Mouse (Mus musculus) R1 (cell line): Measurements from ENCODE around the gene Atrn.

Source experiments
- DNase-seq: peaks from one replicate; pipeline ENCODE4 v3.0.0-alpha.2; 2018; ENCODE audit warnings: low read depth, low spot score

Atrn gene

DNA sequence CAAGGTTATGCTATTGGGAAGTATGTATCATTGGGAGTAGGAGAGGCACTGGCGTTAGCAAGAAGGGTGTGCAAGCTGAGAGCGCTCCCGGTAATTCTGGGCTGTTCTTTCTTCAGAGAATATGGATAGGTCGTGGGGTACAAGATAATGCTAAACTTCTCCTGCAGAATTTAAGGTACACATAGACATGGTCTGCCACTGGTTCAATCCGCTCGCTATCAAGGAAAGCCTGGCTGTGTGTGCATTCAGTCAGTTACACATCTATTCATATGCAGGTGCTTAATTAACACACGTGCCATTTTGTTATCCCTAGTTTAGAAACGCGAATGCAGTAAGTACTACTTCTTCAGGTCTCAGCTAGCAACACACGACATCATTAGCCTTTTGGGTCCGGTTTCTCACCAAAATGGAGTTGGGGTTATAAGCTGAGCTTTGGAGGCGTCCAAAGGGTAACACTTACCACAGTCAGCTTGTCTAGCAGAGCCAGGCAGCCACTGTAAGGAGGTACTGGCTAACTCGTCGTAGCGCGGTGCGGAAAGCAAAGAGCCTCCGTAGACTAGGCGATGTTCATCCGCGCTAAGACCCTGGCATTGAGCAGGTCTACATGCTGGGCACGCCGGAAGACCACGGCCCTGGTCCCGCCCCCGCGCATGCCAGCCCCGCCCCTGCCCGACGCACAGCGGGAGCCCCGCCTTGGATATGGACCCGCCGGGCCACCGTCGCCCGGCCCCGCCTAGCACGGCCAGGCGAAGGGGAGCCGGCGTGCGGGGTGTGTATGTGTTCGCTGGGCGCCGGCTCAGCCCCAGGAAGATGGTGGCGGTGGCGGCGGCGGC, at the start of gene Atrn, which contains the start of gene 4930402H24Rik:
Gene Atrn, plus strand, starts transcription at position 745 of the 833 bp plus-strand sequence.
Gene 4930402H24Rik, minus strand, starts transcription at position 656 of the 833 bp plus-strand sequence.
- DNase-seq = peak; percentile 89

DNA sequence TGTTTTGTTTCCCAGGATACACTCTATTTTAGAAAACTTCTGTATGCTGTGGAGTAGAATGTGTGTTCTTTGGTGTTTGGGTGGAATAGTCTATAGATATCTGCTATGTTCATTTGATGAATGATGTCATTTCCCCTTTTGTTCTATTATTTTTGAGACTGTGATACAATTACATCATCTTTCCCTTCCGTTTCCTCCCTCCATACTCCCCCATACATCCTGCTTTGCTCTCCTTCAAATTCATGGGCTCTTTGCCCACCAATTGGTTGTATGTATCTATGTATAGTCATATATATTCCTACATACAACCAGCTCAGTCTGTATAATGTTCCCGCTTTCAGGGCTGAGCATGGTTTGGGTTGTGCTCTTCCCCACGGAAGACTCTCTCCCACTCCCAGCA, 44.2 kb upstream of the Atrn start:
- DNase-seq = no peak

GRCm38 (mm10) chr2:130870916-130871315, 35.4 kb upstream of the Atrn start:
- DNase-seq = no peak

GRCm38 (mm10) chr2:130877376-130877775, 28.9 kb upstream of the Atrn start:
- no peak for DNase-seq

DNA sequence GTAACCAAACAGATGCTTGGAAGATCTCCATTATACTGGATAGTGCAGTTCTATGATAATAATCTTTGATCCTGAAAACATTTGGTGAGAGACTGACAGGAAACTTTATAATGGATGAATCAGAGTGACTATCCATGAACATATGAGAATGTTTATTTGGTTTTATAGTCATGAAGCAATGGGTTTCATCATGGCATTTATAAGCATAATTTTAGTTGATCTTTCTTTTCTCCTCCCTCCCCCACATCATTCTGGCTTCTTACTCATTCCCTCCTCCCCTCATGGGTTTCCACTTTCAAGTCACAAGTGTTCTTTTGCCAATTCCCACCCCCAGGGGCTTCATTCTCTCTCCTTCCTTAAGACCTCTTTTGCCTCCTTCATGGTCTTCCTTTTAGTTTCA, 19.3 kb upstream of the Atrn start:
- DNase-seq = no peak

DNA sequence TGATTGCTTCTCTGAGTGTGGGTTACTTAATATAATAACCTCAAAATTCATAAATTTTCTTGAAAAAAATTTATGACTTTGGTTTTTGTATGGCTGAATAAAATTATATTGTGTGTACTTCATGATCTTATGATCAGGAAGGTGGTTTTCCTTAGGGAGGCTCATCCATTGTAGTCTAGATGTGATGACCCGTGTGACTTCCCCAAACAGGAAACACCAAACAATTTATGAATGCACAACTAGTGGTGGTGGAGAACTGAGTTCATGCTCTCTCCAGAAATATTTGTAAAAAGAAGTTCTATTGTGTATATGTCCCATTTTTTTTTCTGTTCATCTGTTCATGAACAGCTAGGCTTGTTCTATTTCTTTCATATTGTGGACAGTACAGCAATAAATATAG, 18.8 kb upstream of the Atrn start:
- DNase-seq = no peak

- no peak for DNase-seq
Measured at GRCm38 (mm10) chr2:130896944-130897343, 9.4 kb upstream of the Atrn start.

GRCm38 (mm10) chr2:130897856-130898255, 8.4 kb upstream of the Atrn start:
- no peak for DNase-seq

GRCm38 (mm10) chr2:130898783-130899182, 7.5 kb upstream of the Atrn start:
- peak; percentile 22 for DNase-seq

- peak; percentile 64 for DNase-seq
Measured at GRCm38 (mm10) chr2:130906584-130907315, 455 bp downstream of the Atrn start.

GRCm38 (mm10) chr2:130911691-130912090, 5.4 kb downstream of the Atrn start:
- DNase-seq = no peak

DNA sequence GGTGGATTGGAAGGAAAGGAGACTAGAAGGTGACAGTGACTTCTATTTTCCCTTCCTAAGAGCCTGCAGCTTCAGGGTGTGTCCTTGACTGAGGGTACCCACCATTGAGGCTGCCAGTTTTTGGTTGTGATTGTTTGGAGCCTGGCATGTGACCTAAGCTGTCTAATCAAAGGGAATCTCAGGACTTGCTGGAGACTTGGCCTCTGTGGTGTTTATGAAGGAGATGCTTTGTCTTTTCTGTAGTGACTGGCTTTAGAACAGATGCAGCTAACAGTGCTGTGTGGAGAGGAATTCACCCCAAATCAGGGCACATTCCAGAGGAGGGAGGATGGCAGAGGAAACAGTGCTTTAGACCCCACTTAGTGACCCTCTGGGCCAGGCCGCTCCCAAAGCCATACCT, 8.6 kb downstream of the Atrn start:
- peak; percentile 31 for DNase-seq

- DNase-seq = no peak
Measured at GRCm38 (mm10) chr2:130916521-130917147, 10.3 kb downstream of the Atrn start.

DNA sequence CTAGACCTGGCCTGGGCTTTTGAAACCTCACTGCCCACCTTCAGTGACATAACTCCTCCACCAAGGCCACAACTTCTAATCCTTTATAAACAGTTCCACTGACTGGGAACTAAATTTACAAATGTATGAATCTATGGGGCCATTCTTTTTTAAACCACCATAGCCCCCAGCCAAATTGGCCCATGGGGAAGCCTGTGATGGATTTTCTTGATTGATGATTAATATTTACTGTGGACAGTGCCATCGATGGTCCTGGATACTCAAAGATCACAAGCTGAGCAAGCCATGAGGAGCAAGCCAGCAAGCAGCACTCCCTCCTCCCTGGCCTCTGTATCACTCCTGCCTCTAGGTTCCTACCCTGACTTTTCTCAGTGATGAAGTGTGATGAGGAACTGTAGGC, 11.4 kb downstream of the Atrn start:
- DNase-seq = no peak

DNA sequence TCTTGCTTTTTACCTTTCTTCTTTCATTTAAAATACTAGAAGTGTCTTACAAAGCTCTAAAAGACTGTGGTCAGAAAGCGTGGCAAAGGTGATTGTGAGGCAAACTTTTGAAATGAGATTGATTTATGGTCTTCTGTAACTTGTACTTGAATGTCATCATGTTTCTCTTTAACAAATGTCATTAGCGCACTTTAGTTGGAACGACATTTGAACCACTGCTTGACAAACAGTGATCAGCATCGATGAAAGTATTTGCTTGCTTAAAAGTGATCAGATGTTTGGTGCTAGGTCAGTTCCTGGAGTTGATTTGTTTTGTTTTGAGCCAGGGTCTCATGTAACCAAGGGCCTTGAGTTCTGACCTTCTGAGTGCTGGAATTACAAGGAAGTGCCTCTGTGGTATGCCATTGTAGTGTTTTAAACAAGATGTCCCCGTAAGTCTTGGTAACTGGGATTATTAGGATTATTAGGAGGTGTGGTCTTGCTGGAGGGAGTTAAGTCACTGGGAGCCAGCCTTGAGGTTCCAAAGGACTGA, 12.8 kb downstream of the Atrn start:
- DNase-seq = no peak

GRCm38 (mm10) chr2:130924950-130925349, 18.7 kb downstream of the Atrn start:
- no peak for DNase-seq

DNA sequence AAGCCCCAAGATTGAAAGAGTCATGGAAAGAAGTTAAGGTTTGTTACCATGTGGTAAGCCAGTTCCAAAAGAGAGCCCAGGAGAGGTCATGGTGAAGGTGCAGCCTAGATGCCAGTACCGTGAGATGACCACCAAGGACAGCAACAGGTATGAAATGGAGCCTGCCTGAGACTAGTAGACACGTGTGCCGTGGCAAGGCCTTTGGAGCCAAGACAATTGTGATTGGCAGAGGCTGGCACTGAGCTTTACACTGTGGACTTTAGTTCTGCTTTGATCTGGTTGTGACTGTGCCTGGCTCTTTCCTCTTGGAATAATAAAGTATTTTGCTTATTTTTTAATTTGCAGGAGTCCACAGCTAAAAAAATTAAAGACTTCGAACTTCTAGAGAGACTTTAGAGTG, 21.7 kb downstream of the Atrn start:
- DNase-seq = no peak

GRCm38 (mm10) chr2:130928530-130928929, 22.2 kb downstream of the Atrn start:
- DNase-seq = no peak

- no peak for DNase-seq
Measured at GRCm38 (mm10) chr2:130929994-130930393, 23.7 kb downstream of the Atrn start.

DNA sequence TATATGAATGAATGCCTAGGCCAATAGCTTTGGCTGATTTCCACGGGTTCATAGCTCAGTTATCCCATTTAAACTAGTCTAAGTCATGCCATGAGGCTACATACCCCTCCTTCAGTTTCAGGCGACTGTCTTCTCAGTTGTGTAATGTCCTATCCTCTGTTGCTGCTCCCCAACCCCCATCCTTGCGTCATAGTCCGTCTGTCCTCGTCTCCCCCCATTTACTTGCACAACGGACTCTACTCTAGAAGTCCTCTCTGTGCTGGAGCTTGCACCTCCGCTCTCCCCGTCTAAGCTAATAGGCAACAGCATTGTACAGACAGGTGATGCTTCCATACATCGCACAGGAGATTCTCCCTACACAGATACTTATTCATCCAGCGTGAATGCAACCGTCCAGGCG, 26.6 kb downstream of the Atrn start:
- DNase-seq = no peak

- no peak for DNase-seq
Measured at GRCm38 (mm10) chr2:130949781-130950180, 43.5 kb downstream of the Atrn start.

- peak; percentile 77 for DNase-seq
Measured at GRCm38 (mm10) chr2:130950548-130950947, 44.3 kb downstream of the Atrn start.
